Mouse (Mus musculus) MEL (cell line): ENCODE data around the gene Adsl. TPM values are rescaled to one million over a fixed set of nuclear protein-coding genes. Genes with fewer than 3 reads are reported as not detected.

Source experiments
- DNase-seq: peaks from one replicate; pipeline ENCODE4 v3.0.0; 2011; ENCODE audit warnings: low read depth, low spot score
- H3K27ac ChIP-seq: 2 replicates; pipeline ENCODE4 v1.5.1; 2012; ENCODE audit warnings: low read depth, mild to moderate bottlenecking, control low read depth, low read length, moderate library complexity; ENCODE audit not compliant: control insufficient read depth
- H3K27me3 ChIP-seq, 2 experiments: fragments of 150-350 bp in 1 of 2; sonication (generic) in 1 of 2; 2 replicates each; pipeline ENCODE4 v1.6.1; 2012; ENCODE audit warnings: low read length in 2 of 2, mild to moderate bottlenecking in 2 of 2, improper control_type of control experiment in 1 of 2, moderate library complexity in 1 of 2; ENCODE audit not compliant: insufficient read depth in 2 of 2, control insufficient read depth in 1 of 2
- H3K36me3 ChIP-seq, 2 experiments: 2 replicates each; pipeline ENCODE4 v1.6.1; 2012 to 2014; ENCODE audit warnings: low read length in 2 of 2, improper control_type of control experiment in 1 of 2, inconsistent platforms in 1 of 2, mild to moderate bottlenecking in 1 of 2; ENCODE audit not compliant: insufficient read depth in 2 of 2, control insufficient read depth in 1 of 2
- H3K4me1 ChIP-seq, 2 experiments: fragments of 150-350 bp in 1 of 2; sonication (generic) in 1 of 2; 2 replicates each; pipeline ENCODE4 v1.6.1; 2012; ENCODE audit warnings: low read length in 2 of 2, improper control_type of control experiment in 1 of 2, mild to moderate bottlenecking in 1 of 2; ENCODE audit not compliant: insufficient read depth in 2 of 2, control insufficient read depth in 1 of 2
- H3K4me3 ChIP-seq, 2 experiments: fragments of 150-350 bp in 1 of 2; sonication (generic) in 1 of 2; 2 replicates each; pipeline ENCODE4 v1.5.1; 2012; ENCODE audit warnings: low read depth in 2 of 2, low read length in 2 of 2, mild to moderate bottlenecking in 2 of 2, moderate library complexity in 2 of 2, control low read depth in 1 of 2, improper control_type of control experiment in 1 of 2; ENCODE audit not compliant: control insufficient read depth in 1 of 2, insufficient read depth in 1 of 2
- H3K79me2 ChIP-seq: 2 replicates; pipeline ENCODE4 v1.6.1; 2012; ENCODE audit warnings: mild to moderate bottlenecking, low read length, moderate library complexity; ENCODE audit not compliant: control insufficient read depth, poor library complexity, insufficient read depth
- H3K9ac ChIP-seq: 2 replicates; pipeline ENCODE4 v1.6.1; 2012; ENCODE audit warnings: low read depth, mild to moderate bottlenecking, control low read depth, low read length, moderate library complexity; ENCODE audit not compliant: control insufficient read depth, poor library complexity, severe bottlenecking
- H3K9me3 ChIP-seq: fragments of 150-350 bp; sonication (generic); replicated peaks from 2 replicates; pipeline ENCODE4 v1.6.1; 2012; ENCODE audit warnings: mild to moderate bottlenecking, low read length, improper control_type of control experiment, moderate library complexity; ENCODE audit not compliant: insufficient read depth
- BHLHE40 ChIP-seq: IDR thresholded peaks from 2 replicates; pipeline ENCODE4 v1.6.1; 2012; ENCODE audit warnings: low read depth, mild to moderate bottlenecking, inconsistent platforms, low read length, improper control_type of control experiment, borderline replicate concordance
- CHD1 ChIP-seq: IDR thresholded peaks from 2 replicates; pipeline ENCODE4 v1.6.1; 2012; ENCODE audit warnings: low read depth, mild to moderate bottlenecking, inconsistent platforms, low read length, improper control_type of control experiment
- CTCF ChIP-seq, 3 experiments: IDR thresholded peaks in 2 of 3; conservative IDR thresholded peaks in 1 of 3; 2 replicates each; pipeline ENCODE4 v1.5.1; 2011 to 2012; ENCODE audit warnings: low read length in 3 of 3, low read depth in 2 of 3, mild to moderate bottlenecking in 2 of 3, improper control_type of control experiment in 1 of 3, inconsistent platforms in 1 of 3, mixed read lengths in 1 of 3, moderate library complexity in 1 of 3; ENCODE audit not compliant: control insufficient read depth in 1 of 3, insufficient read depth in 1 of 3, poor library complexity in 1 of 3, severe bottlenecking in 1 of 3
- ELF1 ChIP-seq: IDR thresholded peaks from 2 replicates; pipeline ENCODE4 v1.6.1; 2014; ENCODE audit warnings: low read depth, mild to moderate bottlenecking, inconsistent platforms, low read length, improper control_type of control experiment, moderate library complexity
- EP300 ChIP-seq, 2 experiments: IDR thresholded peaks; 2 replicates each; pipeline ENCODE4 v1.6.1; 2011; ENCODE audit warnings: improper control_type of control experiment in 2 of 2, low read length in 2 of 2, low read depth in 1 of 2, mild to moderate bottlenecking in 1 of 2
- ETS1 ChIP-seq: IDR thresholded peaks from 2 replicates; pipeline ENCODE4 v1.6.1; 2012; ENCODE audit warnings: low read depth, mild to moderate bottlenecking, inconsistent platforms, low read length, improper control_type of control experiment, moderate library complexity
- GABPA ChIP-seq: IDR thresholded peaks from 2 replicates; pipeline ENCODE4 v1.6.1; 2012; ENCODE audit warnings: low read depth, mild to moderate bottlenecking, inconsistent platforms, low read length, improper control_type of control experiment, moderate library complexity
- GATA1 ChIP-seq: IDR thresholded peaks from 2 replicates; pipeline ENCODE4 v1.6.1; 2011; ENCODE audit warnings: low read depth, low read length, improper control_type of control experiment
- HCFC1 ChIP-seq: IDR thresholded peaks from 2 replicates; pipeline ENCODE4 v1.6.1; 2012; ENCODE audit warnings: low read depth, mild to moderate bottlenecking, inconsistent platforms, low read length, improper control_type of control experiment, moderate library complexity
- JUND ChIP-seq: IDR thresholded peaks from 2 replicates; pipeline ENCODE4 v1.6.1; 2011; ENCODE audit warnings: low read depth, mild to moderate bottlenecking, improper control_type of control experiment, low read length
- KAT2A ChIP-seq: conservative IDR thresholded peaks from 2 replicates; pipeline ENCODE4 v1.6.1; 2012; ENCODE audit warnings: low read depth, low read length, improper control_type of control experiment, inconsistent platforms
- MAX ChIP-seq: IDR thresholded peaks from 2 replicates; pipeline ENCODE4 v1.6.1; 2011; ENCODE audit warnings: low read length, improper control_type of control experiment
- MAZ ChIP-seq: IDR thresholded peaks from 2 replicates; pipeline ENCODE4 v1.6.1; 2012; ENCODE audit warnings: low read depth, mild to moderate bottlenecking, inconsistent platforms, low read length, improper control_type of control experiment
- MEF2A ChIP-seq: IDR thresholded peaks from 2 replicates; pipeline ENCODE4 v1.6.1; 2014; ENCODE audit warnings: low read depth, mild to moderate bottlenecking, inconsistent platforms, low read length, improper control_type of control experiment; ENCODE audit not compliant: poor library complexity, insufficient replicate concordance, severe bottlenecking; ENCODE audit errors: extremely low read depth
- MXI1 ChIP-seq: IDR thresholded peaks from 2 replicates; pipeline ENCODE4 v1.6.1; 2011; ENCODE audit warnings: mild to moderate bottlenecking, low read depth, low read length, improper control_type of control experiment
- MYB ChIP-seq: IDR thresholded peaks from 2 replicates; pipeline ENCODE4 v1.6.1; 2011; ENCODE audit warnings: mild to moderate bottlenecking, low read depth, low read length, improper control_type of control experiment
- MYC ChIP-seq: IDR thresholded peaks from 2 replicates; pipeline ENCODE4 v1.6.1; 2011; ENCODE audit warnings: low read depth, mild to moderate bottlenecking, low read length, improper control_type of control experiment, moderate library complexity
- NELFE ChIP-seq: IDR thresholded peaks from 2 replicates; pipeline ENCODE4 v1.6.1; 2011; ENCODE audit warnings: low read depth, low read length, improper control_type of control experiment
- NRF1 ChIP-seq: IDR thresholded peaks from 2 replicates; pipeline ENCODE4 v1.6.1; 2014; ENCODE audit warnings: low read depth, mild to moderate bottlenecking, inconsistent platforms, low read length, improper control_type of control experiment, moderate library complexity; ENCODE audit not compliant: poor library complexity, insufficient read depth, severe bottlenecking
- POLR2A ChIP-seq, 2 experiments: IDR thresholded peaks; 2 replicates each; pipeline ENCODE4 v1.6.1; 2011 to 2012; ENCODE audit warnings: low read length in 2 of 2, mild to moderate bottlenecking in 2 of 2, control low read depth in 1 of 2, improper control_type of control experiment in 1 of 2, low read depth in 1 of 2, moderate library complexity in 1 of 2; ENCODE audit not compliant: control insufficient read depth in 1 of 2, insufficient read depth in 1 of 2, poor library complexity in 1 of 2
- POLR2AphosphoS2 ChIP-seq: IDR thresholded peaks from 2 replicates; pipeline ENCODE4 v1.6.1; 2011; ENCODE audit warnings: low read length, improper control_type of control experiment
- RAD21 ChIP-seq: IDR thresholded peaks from 2 replicates; pipeline ENCODE4 v1.6.1; 2011; ENCODE audit warnings: mild to moderate bottlenecking, low read depth, low read length, improper control_type of control experiment
- RCOR1 ChIP-seq: IDR thresholded peaks from 2 replicates; pipeline ENCODE4 v1.6.1; 2012; ENCODE audit warnings: low read depth, mild to moderate bottlenecking, inconsistent platforms, low read length, improper control_type of control experiment
- TAL1 ChIP-seq: IDR thresholded peaks from 2 replicates; pipeline ENCODE4 v1.6.1; 2012; ENCODE audit warnings: mild to moderate bottlenecking, inconsistent platforms, low read length, moderate library complexity, mixed read lengths
- TCF12 ChIP-seq: IDR thresholded peaks from 2 replicates; pipeline ENCODE4 v1.6.1; 2014; ENCODE audit warnings: low read depth, mild to moderate bottlenecking, inconsistent platforms, low read length, improper control_type of control experiment, moderate library complexity
- UBTF ChIP-seq: IDR thresholded peaks from 2 replicates; pipeline ENCODE4 v1.6.1; 2012; ENCODE audit warnings: low read depth, mild to moderate bottlenecking, inconsistent platforms, low read length, improper control_type of control experiment, moderate library complexity, borderline replicate concordance; ENCODE audit not compliant: insufficient read depth
- USF1 ChIP-seq: IDR thresholded peaks from 2 replicates; pipeline ENCODE4 v1.6.1; 2014; ENCODE audit warnings: low read depth, mild to moderate bottlenecking, inconsistent platforms, low read length, improper control_type of control experiment, moderate library complexity
- ZC3H11A ChIP-seq: IDR thresholded peaks from 2 replicates; pipeline ENCODE4 v1.6.1; 2012; ENCODE audit warnings: low read depth, mild to moderate bottlenecking, inconsistent platforms, low read length, improper control_type of control experiment
- ZKSCAN1 ChIP-seq: IDR thresholded peaks from 2 replicates; pipeline ENCODE4 v1.6.1; 2012; ENCODE audit warnings: low read depth, mild to moderate bottlenecking, inconsistent platforms, low read length, improper control_type of control experiment, moderate library complexity
- ZMIZ1 ChIP-seq: IDR thresholded peaks from 2 replicates; pipeline ENCODE4 v1.6.1; 2012; ENCODE audit warnings: low read depth, mild to moderate bottlenecking, inconsistent platforms, low read length, improper control_type of control experiment, moderate library complexity
- ZNF384 ChIP-seq: IDR thresholded peaks from 2 replicates; pipeline ENCODE4 v1.6.1; 2012; ENCODE audit warnings: low read depth, mild to moderate bottlenecking, inconsistent platforms, low read length, improper control_type of control experiment
- polyA plus RNA-seq, 2 experiments: library from polyadenylated mRNA; stranded (reverse) in 1 of 2; unstranded in 1 of 2; fragments of >175 nt in 1 of 2; fragments of >200 nt in 1 of 2; gene quantifications; 2 replicates each; pipeline versions ENCODE4 v1.2.1 to v1.2.4; 2012; ENCODE audit warnings: low replicate concordance in 2 of 2, low read depth in 1 of 2; ENCODE audit not compliant: insufficient read length in 2 of 2, insufficient read depth in 1 of 2, missing spikeins in 1 of 2
- total RNA-seq: library from RNA; depleted of rRNA; stranded (reverse); fragments of 300-350 nt; gene quantifications from 2 replicates; pipeline ENCODE4 v1.2.3, GENCODE M21; 2012

Adsl gene
- total and polyA plus RNA-seq, 3 experiments, result 304 to 365 (median 320) TPM

DNA sequence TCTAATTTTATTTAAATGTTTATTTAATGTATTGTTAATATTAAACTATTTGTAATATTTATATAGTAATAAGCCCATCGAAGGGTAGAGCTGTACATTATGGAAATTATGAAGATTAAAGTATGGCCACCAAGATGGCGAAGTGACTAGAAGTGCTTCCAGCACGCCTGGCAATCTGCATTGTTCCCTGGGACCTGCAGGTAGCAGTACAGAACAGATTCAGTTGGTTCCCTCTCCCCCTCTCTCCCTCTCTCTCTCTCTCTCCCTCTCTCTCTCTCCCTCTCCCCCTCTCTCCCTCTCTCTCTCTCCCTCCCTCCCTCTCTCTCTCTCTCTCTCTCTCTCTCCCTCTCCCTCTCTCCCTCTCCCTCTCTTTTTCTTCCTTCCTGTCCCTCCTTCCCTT, 38.1 kb upstream of the Adsl start (continued):
- TF ChIP-seq ELF1 (0 out of 2 replicates have a peak, but pooled peaks have one; percentile 6), POLR2A (IDR thresholded peaks at IDR 0.05; ENCODE audit: control insufficient read depth in 1 of 2, insufficient read depth in 1 of 2, low read depth in 1 of 2, low read length in 2 of 2, poor library complexity in 1 of 2) (no peak), ZMIZ1 (no peak), POLR2AphosphoS2 (no peak), MYB (no peak), UBTF (no peak), HCFC1 (no peak), CTCF (IDR thresholded peaks at IDR 0.05 in 2 of 3, conservative IDR thresholded peaks at IDR 0.05 in 1 of 3; ENCODE audit: control insufficient read depth in 1 of 3, insufficient read depth in 1 of 3, low read depth in 2 of 3, low read length in 3 of 3, poor library complexity in 1 of 3, severe bottlenecking in 1 of 3) (peak; percentile 65 to 71 (median 69)), MAX (0 out of 2 replicates have a peak, but pooled peaks have one; percentile 31), ETS1 (no peak), TCF12 (no peak), EP300 (IDR thresholded peaks at IDR 0.05; ENCODE audit: low read depth in 1 of 2, low read length in 2 of 2) (no peak), NELFE (no peak), BHLHE40 (no peak), TAL1 (no peak), MYC (peak; percentile 60; the same call in 1 of the 2 replicates)

DNA sequence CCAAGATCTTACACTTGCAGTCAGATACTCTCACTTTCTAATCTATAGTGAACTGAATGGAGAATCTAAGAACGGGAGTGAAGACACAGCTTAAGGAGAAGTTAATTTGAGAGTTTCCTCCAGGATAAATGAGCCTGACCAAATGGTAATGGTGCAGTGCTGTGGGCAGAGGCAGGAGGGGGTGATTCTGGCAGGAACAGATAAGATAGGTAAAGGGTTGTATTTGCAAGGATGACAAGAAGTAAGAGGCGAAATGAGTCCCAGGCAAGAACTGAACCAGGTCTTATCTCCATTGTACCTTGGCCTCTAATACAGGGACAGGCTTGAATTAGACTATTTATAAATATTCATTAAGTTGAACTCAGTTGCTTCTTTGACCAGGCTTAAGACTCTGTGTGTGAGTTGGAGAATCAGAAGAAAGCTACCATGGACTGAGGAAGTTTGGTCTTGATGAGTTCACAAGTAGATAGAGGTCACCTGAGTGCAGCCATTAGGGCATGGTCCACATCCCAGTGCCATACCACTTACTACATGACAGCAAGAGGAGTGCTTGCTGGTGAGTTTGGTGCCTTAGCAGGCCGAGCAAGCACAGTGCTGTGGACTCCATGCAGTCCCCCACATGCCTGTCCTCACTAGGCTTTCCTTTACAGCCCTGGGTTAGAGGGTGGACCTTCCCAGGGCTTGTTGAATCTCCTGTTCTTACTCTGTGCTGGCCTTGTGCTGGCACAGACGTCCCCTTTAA, 37.3 kb upstream of the Adsl start:
- Histone ChIP-seq H3K9me3 (no peaks in the 10 kb centered on the region), H3K4me1 (peaks cover 13 to 23% of the 10 kb centered on the region in 2 experiments), H3K27me3 (no peaks in the 10 kb centered on the region), H3K79me2 (no peaks in the 10 kb centered on the region), H3K36me3 (peaks cover 1 to 42% of the 10 kb centered on the region in 2 experiments), H3K27ac (peak overlapping the region; percentile 73), H3K9ac (peak overlapping the region; percentile 41), H3K4me3 (peak overlapping the region; percentile 15 to 19; a peak in 2 of 4 replicates)
- peak; percentile 88 for DNase-seq
- TF ChIP-seq TAL1 (peak; percentile 93), NELFE (no peak), CTCF (IDR thresholded peaks at IDR 0.05 in 2 of 3, conservative IDR thresholded peaks at IDR 0.05 in 1 of 3; ENCODE audit: control insufficient read depth in 1 of 3, insufficient read depth in 1 of 3, low read depth in 2 of 3, low read length in 3 of 3, poor library complexity in 1 of 3, severe bottlenecking in 1 of 3) (no peak), MYC (no peak), ZC3H11A (no peak), HCFC1 (no peak), RCOR1 (peak; percentile 92), TCF12 (peak; percentile 96), BHLHE40 (no peak), NRF1 (no peak), POLR2AphosphoS2 (no peak), KAT2A (no peak), MEF2A (no peak), UBTF (no peak), GATA1 (peak; percentile 98), GABPA (no peak), MAZ (peak; percentile 77), MXI1 (0 out of 2 replicates have a peak, but pooled peaks have one; percentile 4), JUND (no peak), USF1 (no peak), RAD21 (no peak), ZNF384 (no peak), CHD1 (no peak), POLR2A (IDR thresholded peaks at IDR 0.05; ENCODE audit: control insufficient read depth in 1 of 2, insufficient read depth in 1 of 2, low read depth in 1 of 2, low read length in 2 of 2, poor library complexity in 1 of 2) (no peak), ZKSCAN1 (no peak)
